Mouse (Mus musculus) midbrain, embryonic 15.5 days (tissue): Measurements from ENCODE around the gene Ctnnbl1. TPM values are rescaled to one million over a fixed set of nuclear protein-coding genes. Genes with fewer than 3 reads are reported as not detected.

Experiments
- polyA plus RNA-seq: library from polyadenylated mRNA; unstranded; fragments of >200 nt; fragmentation: Nextera tagmentation; extraction: Ambion mirVana; gene quantifications from 2 replicates; pipeline ENCODE4 v1.2.1, GENCODE M21; 2015

The Ctnnbl1 gene
- polyA plus RNA-seq, 1 experiment from 2014 or later = 68.0 TPM

Other genes starting within 250 kb of the Ctnnbl1 start
- gene Nnat, start 177.3 kb upstream of the Ctnnbl1 start, polyA plus RNA-seq = 10,539 and 10,900 TPM in 2 replicates
- 332 and 336 TPM in 2 replicates for gene Blcap, start 166.1 kb upstream of the Ctnnbl1 start, polyA plus RNA-seq
- 28.3 and 33.3 TPM in 2 replicates for gene Vstm2l, start 177.3 kb downstream of the Ctnnbl1 start, polyA plus RNA-seq